Mouse (Mus musculus): ENCODE data around the gene Atoh8.

Atoh8 gene

GRCm38 (mm10) chr6:72227665-72228265 is 7.6 kb downstream of the Atoh8 start:
- no peak for DNase-seq (ENCODE audit: low spot score in 2 of 2)

GRCm38 (mm10) chr6:72227011-72227410 is 8.4 kb downstream of the Atoh8 start:
- DNase-seq (ENCODE audit: low spot score in 2 of 2): no peak

- no peak for DNase-seq (ENCODE audit: low spot score in 2 of 2)
These were observed 9.7 kb downstream of the Atoh8 start for GRCm38 (mm10) chr6:72225686-72226085.

GRCm38 (mm10) chr6:72223892-72224291 is 11.5 kb downstream of the Atoh8 start:
- DNase-seq (ENCODE audit: low spot score in 2 of 2): no peak

GRCm38 (mm10) chr6:72222876-72223275 is 12.5 kb downstream of the Atoh8 start:
- no peak for DNase-seq (ENCODE audit: low spot score in 2 of 2)

- no peak for DNase-seq (ENCODE audit: low spot score in 2 of 2)
These were observed 13.1 kb downstream of the Atoh8 start for GRCm38 (mm10) chr6:72222271-72222724.

- DNase-seq (ENCODE audit: low spot score in 2 of 2): no peak
These were observed 14.1 kb downstream of the Atoh8 start for GRCm38 (mm10) chr6:72221271-72221670.

- no peak for DNase-seq (ENCODE audit: low spot score in 2 of 2)
These were observed 15.8 kb downstream of the Atoh8 start for GRCm38 (mm10) chr6:72219549-72219948.

GRCm38 (mm10) chr6:72218281-72218680 is 17.1 kb downstream of the Atoh8 start:
- DNase-seq (ENCODE audit: low spot score in 2 of 2): no peak

- DNase-seq (ENCODE audit: low spot score in 2 of 2): no peak
These were observed 18.0 kb downstream of the Atoh8 start for GRCm38 (mm10) chr6:72217415-72217784.

- peak; percentile 96 to 98 for DNase-seq (ENCODE audit: low spot score in 2 of 2)
These were observed 18.5 kb downstream of the Atoh8 start for GRCm38 (mm10) chr6:72216681-72217414.

GRCm38 (mm10) chr6:72215582-72215981 is 19.8 kb downstream of the Atoh8 start:
- no peak for DNase-seq (ENCODE audit: low spot score in 2 of 2)

GRCm38 (mm10) chr6:72211360-72211759 is 24.0 kb downstream of the Atoh8 start:
- no peak for DNase-seq (ENCODE audit: low spot score in 2 of 2)

- no peak for DNase-seq (ENCODE audit: low spot score in 2 of 2)
These were observed 24.6 kb downstream of the Atoh8 start for GRCm38 (mm10) chr6:72210823-72211222.

- DNase-seq (ENCODE audit: low spot score in 2 of 2): no peak
These were observed 25.6 kb downstream of the Atoh8 start for GRCm38 (mm10) chr6:72209738-72210137.

GRCm38 (mm10) chr6:72208406-72209045 is 26.9 kb downstream of the Atoh8 start:
- DNase-seq (ENCODE audit: low spot score in 2 of 2): no peak

- DNase-seq (ENCODE audit: low spot score in 2 of 2): no peak
These were observed 29.4 kb downstream of the Atoh8 start for GRCm38 (mm10) chr6:72206021-72206420.

GRCm38 (mm10) chr6:72204858-72205257 is 30.5 kb downstream of the Atoh8 start:
- no peak for DNase-seq (ENCODE audit: low spot score in 2 of 2)

GRCm38 (mm10) chr6:72203279-72203678 is 32.1 kb downstream of the Atoh8 start:
- DNase-seq (ENCODE audit: low spot score in 2 of 2): no peak

GRCm38 (mm10) chr6:72202732-72203131 is 32.6 kb downstream of the Atoh8 start:
- no peak for DNase-seq (ENCODE audit: low spot score in 2 of 2)

GRCm38 (mm10) chr6:72200595-72201256 is 34.7 kb downstream of the Atoh8 start:
- no peak for DNase-seq (ENCODE audit: low spot score in 2 of 2)

- DNase-seq (ENCODE audit: low spot score in 2 of 2): no peak
These were observed 37.9 kb downstream of the Atoh8 start for GRCm38 (mm10) chr6:72197515-72197914.
